Mouse (Mus musculus) heart, postnatal 0 days (tissue): ENCODE results near the gene Nhsl1.

Experiments used
- CTCF ChIP-seq: IDR thresholded peaks from 2 replicates; pipeline ENCODE4 v1.5.1; 2016; ENCODE audit warnings: antibody characterized with exemption, control low read depth, low read depth
- EP300 ChIP-seq: IDR thresholded peaks from 2 replicates; pipeline ENCODE4 v1.6.1; 2016; ENCODE audit warnings: antibody characterized with exemption, low read depth

- TF ChIP-seq CTCF: no peak
- TF ChIP-seq EP300: no peak
These were observed 144.5 kb downstream of the Nhsl1 start for GRCm38 (mm10) chr10:18463071-18463841.
